Mouse (Mus musculus): ENCODE data around the gene Rgs13.
"Not testable (repeated sequence)": the region's sequence is repeated elsewhere in the genome, so short reads cannot be mapped to it uniquely, and the experiment has no call there.

Gene Rgs13

GRCm38 (mm10) chr1:144151401-144152183 lies 25.6 kb downstream of the Rgs13 start:
- no peak for DNase-seq

GRCm38 (mm10) chr1:144149997-144150396 lies 27.2 kb downstream of the Rgs13 start:
- DNase-seq = no peak

- DNase-seq = not testable (repeated sequence)
Measured at GRCm38 (mm10) chr1:144141398-144141797, 35.8 kb downstream of the Rgs13 start.

GRCm38 (mm10) chr1:144139847-144140246 lies 37.3 kb downstream of the Rgs13 start:
- DNase-seq = no peak

- no peak for DNase-seq
Measured at GRCm38 (mm10) chr1:144127965-144128364, 49.2 kb downstream of the Rgs13 start.

GRCm38 (mm10) chr1:144120042-144120441 lies 57.1 kb downstream of the Rgs13 start:
- no peak for DNase-seq

- DNase-seq = no peak
Measured at GRCm38 (mm10) chr1:144119456-144119855, 57.7 kb downstream of the Rgs13 start.

- DNase-seq = no peak
Measured at GRCm38 (mm10) chr1:144115848-144116727, 61.1 kb downstream of the Rgs13 start.

- no peak for DNase-seq
Measured at GRCm38 (mm10) chr1:144113438-144114074, 63.6 kb downstream of the Rgs13 start.

GRCm38 (mm10) chr1:144112946-144113345 lies 64.2 kb downstream of the Rgs13 start:
- DNase-seq = no peak

GRCm38 (mm10) chr1:144098587-144099258 lies 78.4 kb downstream of the Rgs13 start:
- DNase-seq = no peak

GRCm38 (mm10) chr1:144090410-144090809 lies 86.8 kb downstream of the Rgs13 start:
- DNase-seq = no peak

Data from thymus, postnatal 14 days (tissue).